Mouse (Mus musculus): ENCODE measurements around the gene Ccr8. TPM values are rescaled to one million over a fixed set of nuclear protein-coding genes. Genes with fewer than 3 reads are reported as not detected.
"Not testable (repeated sequence)": the region's sequence is repeated elsewhere in the genome, so short reads cannot be mapped to it uniquely, and the experiment has no call there.

The Ccr8 gene
- total RNA-seq, 4 experiments from 2014 or later, result not detected

- no peak for DNase-seq
Observed at GRCm38 (mm10) chr9:120091086-120091485, 828 bp upstream of the Ccr8 start.

DNA sequence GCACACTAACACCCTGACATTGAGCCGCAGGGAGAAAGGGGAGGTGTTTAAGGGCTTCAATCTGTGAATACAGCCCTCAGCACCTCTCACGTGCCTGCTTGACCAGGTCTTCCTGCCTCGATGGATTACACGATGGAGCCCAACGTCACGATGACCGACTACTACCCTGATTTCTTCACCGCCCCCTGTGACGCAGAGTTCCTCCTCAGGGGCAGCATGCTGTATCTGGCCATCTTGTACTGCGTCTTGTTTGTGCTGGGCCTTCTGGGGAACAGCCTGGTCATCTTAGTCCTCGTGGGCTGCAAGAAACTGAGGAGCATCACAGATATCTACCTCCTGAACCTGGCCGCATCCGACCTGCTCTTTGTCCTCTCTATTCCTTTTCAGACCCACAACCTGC is 1.8 kb downstream of the Ccr8 start:
- DNase-seq, result no peak

DNA sequence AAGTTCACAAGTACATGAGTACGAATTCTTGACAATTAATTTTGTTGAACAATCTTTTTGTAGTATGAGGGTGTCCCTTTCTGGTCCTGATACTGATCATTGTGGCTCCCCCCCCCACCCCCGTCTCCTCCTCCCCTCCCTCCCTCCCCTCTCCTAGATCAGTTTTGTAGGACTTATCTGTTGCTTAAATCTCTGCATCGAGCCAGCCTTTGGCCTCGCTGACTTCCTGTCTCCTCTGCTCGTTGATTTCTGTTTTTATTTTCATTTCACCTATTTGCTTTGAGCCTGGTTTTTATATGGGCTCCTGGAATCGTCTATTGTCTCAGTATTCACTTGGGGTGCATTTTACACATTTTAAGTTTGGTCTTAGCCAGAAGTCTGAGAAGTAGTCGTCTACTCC is 4.0 kb downstream of the Ccr8 start:
- no peak for DNase-seq

DNA sequence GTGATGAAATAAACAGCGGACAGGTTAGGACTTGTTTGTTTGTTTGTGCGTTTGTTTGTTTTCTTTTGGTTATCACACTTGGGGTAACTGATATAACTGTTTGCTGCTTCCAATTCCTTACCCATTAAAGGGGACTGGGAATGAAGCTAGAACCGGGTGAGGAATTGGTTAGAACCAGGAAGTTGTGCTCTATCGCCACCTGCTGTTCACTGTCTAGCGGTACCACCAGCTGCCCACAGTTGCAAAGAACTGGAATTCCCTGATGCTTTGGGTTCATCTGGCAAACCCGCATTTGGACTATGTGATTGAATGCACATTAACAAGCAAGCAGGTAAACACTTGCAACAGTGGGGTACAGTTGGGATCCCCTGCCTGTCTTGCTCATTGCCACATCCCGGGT is 6.8 kb downstream of the Ccr8 start:
- no peak for DNase-seq

GRCm38 (mm10) chr9:120099304-120099703 is 7.4 kb downstream of the Ccr8 start:
- no peak for DNase-seq

- no peak for DNase-seq
Observed at GRCm38 (mm10) chr9:120101165-120101564, 9.3 kb downstream of the Ccr8 start.

DNA sequence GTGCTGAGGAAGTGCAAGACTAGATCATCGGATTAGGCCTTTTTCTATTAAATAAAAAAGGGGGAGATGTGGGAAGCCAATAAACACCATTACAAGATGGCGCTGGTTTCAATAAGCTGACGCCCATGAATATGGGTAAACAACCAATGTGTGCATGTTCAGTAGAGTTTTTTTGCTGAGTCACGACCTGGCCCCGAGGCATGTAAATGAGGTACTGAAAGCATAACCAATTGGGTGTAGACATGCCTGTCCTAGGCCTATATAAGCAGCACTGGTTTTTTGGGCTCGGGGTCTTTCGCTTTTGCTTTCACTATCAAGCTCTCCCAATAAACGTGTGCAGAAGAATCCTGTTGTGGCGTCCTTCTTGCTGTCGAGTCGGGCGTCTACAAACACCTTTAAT is 17.0 kb downstream of the Ccr8 start:
- DNase-seq, result not testable (repeated sequence)

- peak; percentile 93 for DNase-seq
Observed at GRCm38 (mm10) chr9:120110211-120111018, 18.5 kb downstream of the Ccr8 start, which contains the start of gene Slc25a38. Gene Slc25a38, plus strand, starts transcription at chr9:120110374.

DNA sequence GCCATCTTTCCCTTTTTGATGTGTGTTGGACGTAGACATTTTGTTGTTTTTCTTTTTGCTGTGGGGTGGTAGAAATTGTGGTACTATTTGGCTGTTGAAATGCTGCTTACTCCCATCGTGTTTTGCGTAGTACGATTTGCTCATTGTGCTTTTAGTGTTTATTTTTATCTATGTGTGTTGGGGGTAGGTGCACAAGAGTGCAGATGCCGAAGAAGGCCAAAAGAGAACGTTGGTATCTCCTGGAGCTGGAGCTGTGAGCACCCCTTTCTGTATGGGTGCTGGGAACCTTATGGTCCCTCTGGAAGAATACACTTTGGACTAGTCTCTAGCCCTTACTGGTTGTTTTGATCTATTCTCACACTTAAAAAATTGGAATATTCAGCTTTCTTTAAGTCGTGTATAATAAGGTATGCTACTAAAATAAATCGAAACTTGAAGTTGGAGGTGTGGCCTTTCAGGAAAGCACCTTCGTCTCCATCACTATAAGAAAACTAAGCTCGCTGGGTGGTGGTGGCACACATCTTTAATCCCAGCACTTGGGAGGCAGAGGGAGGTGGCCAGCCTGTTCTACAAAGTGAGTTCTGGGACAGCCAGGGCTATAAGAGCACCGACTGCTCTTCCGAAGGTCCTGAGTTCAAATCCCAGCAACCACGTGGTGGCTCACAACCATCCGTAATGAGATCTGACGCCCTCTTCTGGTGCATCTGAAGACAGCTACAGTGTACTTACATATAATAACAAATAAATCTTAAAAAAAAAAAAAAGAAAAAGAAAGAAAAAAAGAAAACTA is 19.4 kb downstream of the Ccr8 start:
- DNase-seq, result no peak

DNA sequence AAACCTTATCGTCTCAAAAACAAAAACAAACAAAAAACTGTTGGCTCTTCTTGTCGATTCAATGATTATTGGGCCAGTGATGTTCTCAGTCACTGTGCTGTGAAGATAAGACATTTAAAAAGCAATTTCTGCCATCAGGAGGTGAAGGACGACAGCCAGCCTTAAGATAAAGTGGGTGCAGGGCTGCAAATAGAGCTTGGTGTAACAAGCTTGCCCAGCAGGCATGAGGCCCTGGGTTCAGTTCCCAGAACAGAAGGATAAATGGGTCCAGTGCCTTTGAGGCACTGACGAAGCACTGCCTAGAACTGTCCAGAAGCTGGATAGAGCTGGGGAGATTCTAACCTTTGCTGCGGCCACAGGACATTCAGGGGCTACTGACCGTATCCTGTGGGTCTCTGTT is 20.6 kb downstream of the Ccr8 start:
- DNase-seq, result no peak

DNA sequence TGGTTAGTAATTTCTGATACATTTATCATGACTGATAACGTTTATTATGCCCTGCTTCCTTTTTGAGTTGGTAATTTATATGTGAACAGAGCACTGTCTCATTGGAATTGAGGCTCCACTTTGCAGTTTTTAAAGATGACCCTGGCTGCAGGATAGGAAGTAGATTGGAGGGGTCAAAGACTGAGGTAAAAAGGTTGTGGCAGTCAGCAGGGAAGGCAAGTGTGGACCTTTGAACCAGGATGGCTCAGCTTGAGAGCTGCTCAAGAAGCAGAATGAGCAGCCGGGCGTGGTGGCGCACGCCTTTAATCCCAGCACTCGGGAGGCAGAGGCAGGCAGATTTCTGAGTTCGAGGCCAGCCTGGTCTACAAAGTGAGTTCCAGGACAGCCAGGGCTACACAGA is 21.5 kb downstream of the Ccr8 start:
- no peak for DNase-seq

- DNase-seq, result no peak
Observed at GRCm38 (mm10) chr9:120114051-120114788, 22.3 kb downstream of the Ccr8 start.

- DNase-seq, result no peak
Observed at GRCm38 (mm10) chr9:120114789-120115151, 22.9 kb downstream of the Ccr8 start.

DNA sequence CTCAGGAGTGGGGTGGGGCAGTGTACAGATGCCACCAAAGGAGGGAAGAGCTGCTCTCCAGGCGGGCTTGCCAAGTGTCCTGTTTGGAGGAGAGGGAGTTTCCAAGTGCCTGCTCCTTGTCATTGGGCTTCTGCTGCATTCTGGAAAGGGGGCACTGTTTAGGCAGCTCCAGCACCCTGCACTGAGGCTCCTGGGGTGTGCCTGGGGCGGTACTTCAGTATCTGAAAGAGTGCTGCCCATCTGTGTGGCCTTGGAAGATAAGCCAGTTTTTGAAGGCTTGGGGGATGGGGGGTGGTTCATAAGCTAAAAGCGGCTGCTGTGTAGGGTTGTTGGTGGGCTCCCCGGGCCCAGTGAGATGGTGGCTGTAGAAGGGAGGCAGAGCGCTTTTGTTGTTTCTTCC is 23.7 kb downstream of the Ccr8 start:
- no peak for DNase-seq

- DNase-seq, result no peak
Observed at GRCm38 (mm10) chr9:120116184-120116624, 24.3 kb downstream of the Ccr8 start.

DNA sequence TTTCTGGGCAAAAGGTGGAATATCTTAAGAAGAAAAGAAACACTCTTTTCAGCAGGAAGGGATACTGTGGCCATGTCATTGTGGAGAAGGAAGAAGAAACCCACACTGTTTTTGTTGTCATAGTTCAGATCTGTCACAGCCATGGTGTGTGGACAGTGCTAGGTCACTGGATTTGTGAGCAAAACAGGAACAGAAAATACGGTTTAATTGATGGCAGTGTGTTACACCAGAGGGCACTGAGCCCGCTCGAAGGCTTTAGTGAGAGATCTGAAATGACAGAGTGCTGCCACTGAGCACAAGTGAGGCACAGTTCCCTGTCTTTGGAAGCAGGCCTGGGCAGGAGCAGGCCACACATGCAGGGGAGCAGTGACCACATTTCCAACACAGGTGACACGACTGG is 26.3 kb downstream of the Ccr8 start:
- no peak for DNase-seq

- no peak for DNase-seq
Observed at GRCm38 (mm10) chr9:120120503-120120902, 28.6 kb downstream of the Ccr8 start.

GRCm38 (mm10) chr9:120126868-120127267 is 35.0 kb downstream of the Ccr8 start:
- DNase-seq, result no peak

DNA sequence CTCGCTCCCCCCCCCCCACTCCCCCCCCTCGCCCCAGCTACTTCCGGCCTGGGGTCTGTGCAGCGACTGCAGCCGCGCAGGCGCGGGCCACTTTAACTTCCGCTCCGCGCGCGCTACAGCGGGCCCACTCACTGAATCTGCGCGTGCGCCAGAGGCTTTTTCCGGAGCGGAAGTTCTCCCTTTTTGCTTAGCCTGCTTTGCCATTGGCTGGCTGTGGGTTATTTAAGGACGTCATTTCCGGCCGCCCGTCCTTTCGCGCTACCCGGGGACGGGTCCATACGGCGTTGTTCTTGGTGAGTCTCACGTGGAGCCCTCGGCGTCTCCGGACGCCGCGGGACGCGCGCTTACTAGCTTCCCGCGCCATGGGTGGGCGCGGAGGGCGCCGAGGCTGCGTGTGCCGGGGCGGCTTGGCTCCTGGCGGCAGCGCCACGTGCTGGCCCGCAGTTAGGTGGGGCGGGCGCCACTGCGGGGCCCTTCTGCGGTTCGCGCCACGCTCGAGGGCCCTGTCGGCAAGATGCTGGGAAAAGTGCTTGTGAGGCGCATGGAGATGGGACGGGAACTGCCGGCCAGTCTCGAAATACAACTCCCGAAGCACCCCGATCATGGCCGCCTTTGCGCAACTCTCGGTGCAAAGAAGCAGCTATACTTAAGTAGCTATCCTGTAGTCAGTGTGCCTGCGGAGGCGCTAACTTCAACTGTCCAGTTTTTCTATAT is 35.8 kb downstream of the Ccr8 start, which contains the start of gene Rpsa:
Rpsa (plus strand) TSS at position 152 of the 714 bp plus-strand sequence.
- peak; percentile 97 for DNase-seq

- no peak for DNase-seq
Observed at GRCm38 (mm10) chr9:120129276-120129675, 37.4 kb downstream of the Ccr8 start.

DNA sequence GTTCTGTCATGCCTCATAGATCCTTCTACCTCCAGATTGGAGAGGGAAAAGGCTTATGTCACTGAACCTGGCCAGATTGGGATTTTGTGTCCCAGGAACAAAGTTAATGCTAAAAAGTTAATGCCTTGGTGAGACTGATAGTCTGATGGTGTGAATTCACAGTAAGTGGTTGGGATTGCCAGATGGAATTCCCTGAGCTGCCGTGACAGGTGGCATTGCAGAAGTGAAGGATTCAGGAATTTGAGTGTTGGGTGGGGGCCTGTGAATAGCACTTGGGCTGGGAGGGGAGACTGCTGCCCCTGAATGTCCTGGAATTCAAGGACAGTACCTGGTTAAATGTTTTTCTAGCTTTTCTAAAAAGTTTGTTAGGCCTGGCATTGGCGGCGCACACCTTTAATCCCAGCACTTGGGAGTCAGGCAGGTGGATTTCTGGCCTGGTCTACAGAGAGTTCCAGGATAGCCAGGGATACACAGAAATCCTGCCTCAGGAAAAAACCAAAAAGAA is 39.9 kb downstream of the Ccr8 start:
- no peak for DNase-seq

Measured in adrenal gland, adult 8-10 months (tissue).